Mouse (Mus musculus) spleen, adult 2 months (tissue): Measurements from ENCODE around the gene Pifo.

Experiments
- CTCF ChIP-seq: fragments of 200-500 bp; IDR thresholded peaks from 2 replicates; pipeline ENCODE4 v1.5.1; 2011; ENCODE audit warnings: mild to moderate bottlenecking, inconsistent platforms; ENCODE audit not compliant: insufficient read depth, insufficient read length, insufficient replicate concordance; ENCODE audit errors: extremely low read depth
- POLR2A ChIP-seq: fragments of 200-500 bp; IDR thresholded peaks from 2 replicates; pipeline ENCODE4 v1.6.1; 2011; ENCODE audit warnings: low read depth, low read length, inconsistent platforms

GRCm38 (mm10) chr3:105957235-105957634 lies 57.2 kb downstream of the Pifo start:
- TF ChIP-seq CTCF: no peak
- TF ChIP-seq POLR2A: no peak
